Mouse (Mus musculus): ENCODE measurements around the gene Tut7. TPM values are rescaled to one million over a fixed set of nuclear protein-coding genes. Genes with fewer than 3 reads are reported as not detected.

Gene Tut7
- total and polyA plus RNA-seq, 3 experiments, result 47.7 to 135 (median 53.8) TPM

DNA sequence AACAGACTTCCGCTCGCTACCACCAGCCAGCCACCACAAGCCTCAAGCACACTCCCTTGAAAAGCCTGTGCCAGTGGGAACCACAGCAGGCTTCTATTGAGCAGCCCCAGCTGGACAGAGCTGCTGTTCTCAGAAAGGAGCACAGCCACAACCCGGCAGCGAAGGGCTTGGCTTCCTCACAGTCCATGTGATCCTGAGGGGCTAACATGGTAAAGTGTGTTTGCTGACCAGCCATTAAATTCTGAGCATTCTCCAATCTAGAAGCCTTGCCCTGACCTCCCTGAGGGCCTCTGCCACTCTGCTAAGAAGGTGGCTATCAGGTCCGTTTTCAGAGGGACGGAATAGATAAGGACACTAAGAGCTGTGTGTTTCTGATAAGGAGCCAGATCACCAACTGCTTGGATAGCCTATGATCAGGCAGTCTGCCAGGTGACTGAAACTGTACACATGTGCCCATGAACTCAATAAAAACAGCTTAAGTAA is 8.8 kb downstream of the Tut7 start:
- Histone ChIP-seq H3K27ac (ENCODE audit: control insufficient read depth, low read depth, low read length) (peak overlapping the region; percentile 99), H3K9ac (ENCODE audit: control insufficient read depth, low read depth, low read length, poor library complexity, severe bottlenecking) (peak overlapping the region; percentile 59), H3K27me3 (ENCODE audit: control insufficient read depth in 1 of 2, insufficient read depth in 2 of 2, low read length in 2 of 2) (no peaks in the 10 kb centered on the region), H3K36me3 (ENCODE audit: control insufficient read depth in 1 of 2, insufficient read depth in 2 of 2, low read length in 2 of 2) (peaks cover 50 to 71% of the 10 kb centered on the region in 2 experiments), H3K4me1 (ENCODE audit: control insufficient read depth in 1 of 2, insufficient read depth in 2 of 2, low read length in 2 of 2) (peaks cover 33 to 55% of the 10 kb centered on the region in 2 experiments), H3K9me3 (replicated peaks; ENCODE audit: insufficient read depth, low read length) (no peaks in the 10 kb centered on the region), H3K79me2 (ENCODE audit: control insufficient read depth, insufficient read depth, low read length, poor library complexity) (peaks cover 28% of the 10 kb centered on the region), H3K4me3 (ENCODE audit: control insufficient read depth in 1 of 2, insufficient read depth in 1 of 2, low read depth in 2 of 2, low read length in 2 of 2) (peak overlapping the region in 1 of 2 experiments; percentile 16; a peak in 1 of 4 replicates)
- DNase-seq (ENCODE audit: low read depth, low spot score), result peak; percentile 94
- TF ChIP-seq MXI1 (IDR thresholded peaks at IDR 0.05; ENCODE audit: low read depth, low read length) (peak; percentile 84), ZC3H11A (IDR thresholded peaks at IDR 0.05; ENCODE audit: low read depth, low read length) (no peak), SIN3A (IDR thresholded peaks at IDR 0.05; ENCODE audit: low read length) (peak; percentile 94), MAZ (IDR thresholded peaks at IDR 0.05; ENCODE audit: low read depth, low read length) (peak; percentile 42; the same call in 1 of the 2 replicates), GABPA (IDR thresholded peaks at IDR 0.05; ENCODE audit: low read depth, low read length) (no peak), CHD2 (IDR thresholded peaks at IDR 0.05; ENCODE audit: low read length) (peak; percentile 16; the same call in 1 of the 2 replicates), ELF1 (IDR thresholded peaks at IDR 0.05; ENCODE audit: low read depth, low read length) (no peak), POLR2AphosphoS2 (IDR thresholded peaks at IDR 0.05; ENCODE audit: low read length) (peak; percentile 76), TAL1 (IDR thresholded peaks at IDR 0.05; ENCODE audit: low read length) (peak; percentile 99), TCF12 (IDR thresholded peaks at IDR 0.05; ENCODE audit: low read depth, low read length) (peak; percentile 98), CTCF (IDR thresholded peaks at IDR 0.05 in 2 of 3, conservative IDR thresholded peaks at IDR 0.05 in 1 of 3; ENCODE audit: control insufficient read depth in 1 of 3, insufficient read depth in 1 of 3, low read depth in 2 of 3, low read length in 3 of 3, poor library complexity in 1 of 3, severe bottlenecking in 1 of 3) (no peak), KAT2A (conservative IDR thresholded peaks at IDR 0.05; ENCODE audit: low read depth, low read length) (no peak; the same call in 1 of the 2 replicates), GATA1 (IDR thresholded peaks at IDR 0.05; ENCODE audit: low read depth, low read length) (peak; percentile 100), MAFK (IDR thresholded peaks at IDR 0.05; ENCODE audit: borderline replicate concordance, low read depth, low read length) (peak; percentile 63; the same call in 1 of the 2 replicates), E2F4 (IDR thresholded peaks at IDR 0.05; ENCODE audit: borderline replicate concordance, low read depth, low read length) (no peak), ZMIZ1 (IDR thresholded peaks at IDR 0.05; ENCODE audit: low read depth, low read length) (no peak; the same call in 1 of the 2 replicates), MYB (IDR thresholded peaks at IDR 0.05; ENCODE audit: low read depth, low read length) (peak; percentile 90), NELFE (IDR thresholded peaks at IDR 0.05; ENCODE audit: low read depth, low read length) (no peak), POLR2AphosphoS5 (IDR thresholded peaks at IDR 0.05; ENCODE audit: borderline replicate concordance, low read depth, low read length) (no peak), USF2 (IDR thresholded peaks at IDR 0.05; ENCODE audit: borderline replicate concordance in 1 of 2, insufficient read depth in 1 of 2, low read depth in 1 of 2, low read length in 2 of 2) (no peak), POLR2A (IDR thresholded peaks at IDR 0.05; ENCODE audit: control insufficient read depth in 1 of 2, insufficient read depth in 1 of 2, low read depth in 1 of 2, low read length in 2 of 2, poor library complexity in 1 of 2) (peak in 1 of 2 experiments; percentile 48; a peak in 1 of 4 replicates), UBTF (IDR thresholded peaks at IDR 0.05; ENCODE audit: borderline replicate concordance, insufficient read depth, low read depth, low read length) (no peak), NRF1 (IDR thresholded peaks at IDR 0.05; ENCODE audit: insufficient read depth, low read depth, low read length, poor library complexity, severe bottlenecking) (no peak), JUND (IDR thresholded peaks at IDR 0.05; ENCODE audit: low read depth, low read length) (0 out of 2 replicates have a peak, but pooled peaks have one; percentile 30), HCFC1 (IDR thresholded peaks at IDR 0.05; ENCODE audit: low read depth, low read length) (no peak), EP300 (IDR thresholded peaks at IDR 0.05; ENCODE audit: low read depth in 1 of 2, low read length in 2 of 2) (peak; percentile 97 to 99), BHLHE40 (IDR thresholded peaks at IDR 0.05; ENCODE audit: borderline replicate concordance, low read depth, low read length) (peak; percentile 76; the same call in 1 of the 2 replicates), ZKSCAN1 (IDR thresholded peaks at IDR 0.05; ENCODE audit: low read depth, low read length) (no peak), SMC3 (IDR thresholded peaks at IDR 0.05; ENCODE audit: low read depth, low read length) (no peak), RCOR1 (IDR thresholded peaks at IDR 0.05; ENCODE audit: low read depth, low read length) (0 out of 2 replicates have a peak, but pooled peaks have one; percentile 17), ETS1 (IDR thresholded peaks at IDR 0.05; ENCODE audit: low read depth, low read length) (peak; percentile 95), TBP (IDR thresholded peaks at IDR 0.05; ENCODE audit: low read depth, low read length) (peak; percentile 42), ZNF384 (IDR thresholded peaks at IDR 0.05; ENCODE audit: low read depth, low read length) (no peak), MAX (IDR thresholded peaks at IDR 0.05; ENCODE audit: low read length) (peak; percentile 84), RAD21 (IDR thresholded peaks at IDR 0.05; ENCODE audit: low read depth, low read length) (no peak), USF1 (IDR thresholded peaks at IDR 0.05; ENCODE audit: low read depth, low read length) (peak; percentile 27; the same call in 1 of the 2 replicates), CHD1 (IDR thresholded peaks at IDR 0.05; ENCODE audit: low read depth, low read length) (0 out of 2 replicates have a peak, but pooled peaks have one; percentile 4)

All from MEL (cell line).